Mouse (Mus musculus): ENCODE measurements around the gene Rin1.

DNA sequence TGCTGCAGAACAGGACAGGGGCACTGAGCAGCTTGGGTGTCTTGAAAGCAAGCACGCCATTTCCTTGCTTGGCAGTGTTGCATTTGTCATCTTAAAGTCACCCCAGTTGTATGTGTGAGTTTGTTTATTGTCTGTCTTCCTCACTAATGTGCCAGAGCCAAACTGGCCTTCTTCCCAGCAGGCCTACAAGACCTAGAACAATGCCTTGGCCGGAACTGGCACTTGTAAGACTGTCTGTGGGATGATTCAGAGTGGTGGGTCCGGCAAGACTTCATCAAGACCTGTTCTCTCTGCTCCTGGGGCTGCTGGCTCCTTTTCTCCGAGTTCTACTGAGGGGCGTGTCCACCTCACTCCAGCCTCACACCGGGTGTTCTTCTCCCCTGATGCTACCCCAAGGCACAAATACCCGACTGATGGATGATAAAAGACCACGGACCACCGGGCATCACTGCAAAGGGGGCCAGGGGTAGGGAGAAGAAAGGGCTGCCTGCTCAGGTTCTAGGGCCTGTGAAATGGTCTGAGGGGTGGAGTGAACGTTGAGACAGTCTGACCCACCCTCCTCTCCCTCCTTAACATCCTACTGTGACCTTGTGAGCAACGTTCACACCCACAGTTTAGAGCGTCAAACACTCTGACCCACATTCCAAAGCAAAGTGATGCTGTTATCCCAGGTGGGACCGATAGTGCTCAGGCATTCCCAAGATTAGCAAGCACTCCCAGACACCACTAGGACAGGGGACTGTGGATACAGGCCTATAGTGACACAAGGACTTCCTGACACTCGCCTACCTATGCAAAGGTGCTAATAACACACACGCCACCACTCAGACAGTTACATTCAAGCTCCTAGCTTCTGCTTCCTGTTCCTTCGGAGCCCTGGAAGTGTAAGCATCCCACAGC, 7.8 kb downstream of the Rin1 start:
- TF ChIP-seq CTCF (IDR thresholded peaks at IDR 0.05; ENCODE audit: control insufficient read depth, insufficient read depth, insufficient replicate concordance, low read depth, low read length) (no peak), POLR2A (IDR thresholded peaks at IDR 0.05; ENCODE audit: control insufficient read depth, low read depth, low read length) (no peak)
